Mouse (Mus musculus) heart, postnatal 10 days (tissue): ENCODE results near the gene Sarnp. TPM values are rescaled to one million over a fixed set of nuclear protein-coding genes. Genes with fewer than 3 reads are reported as not detected.
A peak's percentile ranks its signal among the peaks of the same experiment; 100 is the strongest.

ENCODE experiments used
- DNase-seq, 2 experiments: peaks; one replicate each; pipeline ENCODE4 v3.0.0; 2021
- intact Hi-C: fragments of 180-260 bp; cut with DNase I; formaldehyde crosslinking; loops from one replicate; pipeline ENCODE4 v1.15.1; 2025
- total RNA-seq, 2 experiments: library from RNA; stranded (reverse); gene quantifications; 2 replicates each; pipeline ENCODE4 v1.2.3; 2021

Sarnp gene
- total RNA-seq, 2 experiments from 2014 or later = 47.2 to 52.6 TPM

DNA sequence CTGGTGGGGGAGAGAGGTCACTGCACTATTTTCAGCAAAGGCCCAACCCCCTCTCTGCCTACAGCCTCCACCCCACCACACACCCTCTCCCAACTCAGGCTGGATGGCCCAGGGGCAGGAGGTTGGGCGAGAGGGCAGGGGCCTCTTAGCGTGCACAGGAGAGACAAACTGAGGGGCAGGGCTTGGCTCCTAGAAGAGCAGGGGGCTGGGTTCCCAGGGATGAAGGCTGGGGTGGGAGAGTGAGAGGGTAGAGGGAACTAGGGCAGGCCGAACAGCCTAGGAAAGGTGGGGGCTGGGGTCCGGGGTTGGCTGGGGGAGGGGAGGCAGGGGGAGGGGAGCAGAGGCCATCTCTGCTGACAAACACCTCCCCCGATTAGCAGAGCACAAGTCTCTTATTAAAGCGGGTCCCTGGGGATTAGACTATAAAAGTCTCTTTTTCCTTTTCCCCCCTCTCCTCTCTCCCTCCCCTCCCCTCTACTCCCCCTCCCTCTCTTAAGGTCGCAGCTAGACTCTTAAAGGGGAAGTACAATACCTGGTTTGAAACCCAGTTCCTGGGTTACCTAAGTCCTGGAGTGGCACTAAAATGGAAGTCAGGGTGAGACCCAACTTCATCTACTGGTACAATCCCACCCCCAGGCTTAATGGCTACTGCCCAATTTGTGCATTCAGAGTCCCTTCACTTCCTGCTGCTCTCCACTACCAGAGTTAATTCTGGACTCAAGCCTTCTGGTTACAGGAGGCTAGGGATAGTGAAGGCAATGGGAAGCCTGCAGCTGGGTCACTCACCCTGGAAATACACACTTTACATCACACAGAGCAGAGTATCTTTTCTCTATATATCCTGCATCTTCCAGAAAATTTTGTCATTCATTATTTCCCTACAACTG, 72.1 kb downstream of the Sarnp start:
- DNase-seq = peak; percentile 20 to 28
- intact Hi-C loops = no loop called here

- intact Hi-C loops = no loop called here
- DNase-seq = no peak
These were observed 72.7 kb downstream of the Sarnp start for GRCm38 (mm10) chr10:128889846-128890245.

- peak in 1 of 2 experiments; percentile 36 for DNase-seq
- intact Hi-C loops = no loop called here
These were observed 73.5 kb downstream of the Sarnp start for GRCm38 (mm10) chr10:128890383-128891295.

- intact Hi-C loops = no loop called here
- peak; percentile 58 to 70 for DNase-seq
These were observed 74.4 kb downstream of the Sarnp start, which contains the start of gene Gdf11 for GRCm38 (mm10) chr10:128891296-128892094. Gene Gdf11, minus strand, starts transcription at chr10:128891718.

- peak in 1 of 2 experiments; percentile 14 for DNase-seq
- intact Hi-C loops = no loop called here
These were observed 75.1 kb downstream of the Sarnp start for GRCm38 (mm10) chr10:128892246-128892645.

- intact Hi-C loops = loop anchor here (1.0 to 5.0 kb wide), 3 partner anchors 50 to 165 kb away; no protein-coding TSS in a partner anchor
- peak; percentile 89 to 92 for DNase-seq
These were observed 78.3 kb downstream of the Sarnp start for GRCm38 (mm10) chr10:128895437-128895836.

GRCm38 (mm10) chr10:128895952-128896693, 79.0 kb downstream of the Sarnp start:
- DNase-seq = peak; percentile 26 to 40
- intact Hi-C loops = loop anchor here (1.0 to 5.0 kb wide), 3 partner anchors 51 to 165 kb away; no protein-coding TSS in a partner anchor

DNA sequence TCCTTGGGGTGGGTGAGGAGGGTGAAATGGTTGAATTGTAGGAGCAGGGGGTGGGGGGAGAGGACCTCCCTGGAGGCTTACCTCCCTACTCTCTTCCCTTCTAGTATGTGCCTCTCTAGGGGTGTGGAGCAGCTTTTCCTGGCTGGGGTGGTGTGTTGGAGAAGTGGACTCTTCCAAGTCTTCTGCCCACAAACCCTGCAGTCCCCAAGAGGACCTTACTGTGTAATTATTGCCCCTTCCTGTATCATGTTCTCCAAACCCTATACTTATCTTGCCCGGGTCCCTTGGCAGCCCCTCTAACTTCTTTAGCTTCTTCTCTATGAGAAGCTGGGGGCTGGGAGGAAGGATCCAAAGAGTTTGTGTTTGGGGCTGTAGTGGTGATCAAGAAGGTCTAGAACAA, 79.7 kb downstream of the Sarnp start:
- DNase-seq = no peak
- intact Hi-C loops = loop anchor here (5.0 kb wide), 1 partner anchor 80 kb away; no protein-coding TSS in a partner anchor

GRCm38 (mm10) chr10:128897501-128897900, 80.4 kb downstream of the Sarnp start:
- intact Hi-C loops = loop anchor here (5.0 kb wide), 1 partner anchor 80 kb away; no protein-coding TSS in a partner anchor
- DNase-seq = no peak

GRCm38 (mm10) chr10:128899759-128900490, 82.8 kb downstream of the Sarnp start:
- intact Hi-C loops = loop anchor here (5.0 kb wide), 1 partner anchor 77 kb away; no protein-coding TSS in a partner anchor
- DNase-seq = no peak

DNA sequence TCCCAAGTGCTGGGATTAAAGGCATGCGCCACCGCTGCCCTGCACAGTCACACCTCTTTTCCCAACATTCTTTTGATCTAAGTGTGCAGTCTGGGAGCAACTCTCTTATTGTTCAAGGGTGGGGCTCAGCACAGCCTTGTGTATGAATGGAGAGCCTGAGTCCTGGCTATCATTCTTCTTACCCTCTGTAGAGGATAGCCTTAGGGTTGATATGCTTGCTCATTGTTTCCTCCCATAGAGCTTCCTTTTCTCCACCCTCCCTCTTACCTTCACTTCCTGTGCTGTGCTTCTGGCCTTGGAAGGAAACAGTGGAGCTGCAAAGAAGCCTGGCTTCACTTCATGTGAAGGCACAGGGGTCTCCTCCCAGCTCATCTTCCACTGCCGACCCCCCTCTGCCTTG, 83.6 kb downstream of the Sarnp start, which contains the start of gene Cd63:
Gene Cd63, plus strand, starts transcription at position 292 of the 400 bp plus-strand sequence.
- no peak for DNase-seq
- intact Hi-C loops = no loop called here

- intact Hi-C loops = no loop called here
- no peak for DNase-seq
These were observed 84.3 kb downstream of the Sarnp start for GRCm38 (mm10) chr10:128901409-128901808.

GRCm38 (mm10) chr10:128902409-128902988, 85.4 kb downstream of the Sarnp start:
- no peak for DNase-seq
- intact Hi-C loops = no loop called here

- intact Hi-C loops = no loop called here
- DNase-seq = no peak
These were observed 87.7 kb downstream of the Sarnp start for GRCm38 (mm10) chr10:128904812-128905211.

DNA sequence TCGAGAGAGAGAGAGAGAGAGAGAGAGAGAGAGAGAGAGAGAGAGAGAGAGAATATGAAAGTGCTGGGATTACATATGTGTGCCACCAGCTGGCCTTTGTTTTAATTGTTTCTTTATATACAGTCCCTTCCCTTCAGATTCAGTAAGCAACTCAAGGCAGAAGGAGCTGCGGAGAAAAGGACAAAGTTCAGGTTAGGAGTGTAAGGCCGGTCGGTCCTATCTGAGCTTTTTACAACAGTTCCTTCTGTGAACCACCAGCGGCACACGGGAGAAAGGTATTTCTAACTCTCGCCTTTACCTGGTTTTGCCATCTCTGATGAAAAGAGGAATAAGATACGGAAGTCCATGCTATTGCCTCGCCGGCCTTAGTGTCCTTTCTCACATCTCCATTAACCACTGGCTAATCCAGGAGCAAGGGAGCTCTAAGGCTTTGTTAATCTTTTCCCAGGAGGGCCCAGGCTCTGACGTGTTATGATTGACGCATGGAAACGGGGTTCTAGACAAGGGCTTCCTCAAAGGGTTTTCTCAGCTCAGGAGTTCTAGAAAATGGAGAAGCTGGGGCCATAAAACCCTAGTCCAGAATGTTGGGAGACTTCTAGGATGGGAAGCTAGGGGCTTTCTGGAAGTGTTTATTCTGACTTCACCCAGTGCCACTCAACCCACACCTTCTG, 91.8 kb downstream of the Sarnp start:
- intact Hi-C loops = no loop called here
- DNase-seq = no peak

- DNase-seq = peak; percentile 91 to 93
- intact Hi-C loops = loop anchor here (5.0 kb wide), 1 partner anchor 68 kb away; no protein-coding TSS in a partner anchor
These were observed 92.5 kb downstream of the Sarnp start for GRCm38 (mm10) chr10:128909567-128910028.
